ENCODE assay signal across 8 mouse cellular contexts in the genomic region with DNA sequence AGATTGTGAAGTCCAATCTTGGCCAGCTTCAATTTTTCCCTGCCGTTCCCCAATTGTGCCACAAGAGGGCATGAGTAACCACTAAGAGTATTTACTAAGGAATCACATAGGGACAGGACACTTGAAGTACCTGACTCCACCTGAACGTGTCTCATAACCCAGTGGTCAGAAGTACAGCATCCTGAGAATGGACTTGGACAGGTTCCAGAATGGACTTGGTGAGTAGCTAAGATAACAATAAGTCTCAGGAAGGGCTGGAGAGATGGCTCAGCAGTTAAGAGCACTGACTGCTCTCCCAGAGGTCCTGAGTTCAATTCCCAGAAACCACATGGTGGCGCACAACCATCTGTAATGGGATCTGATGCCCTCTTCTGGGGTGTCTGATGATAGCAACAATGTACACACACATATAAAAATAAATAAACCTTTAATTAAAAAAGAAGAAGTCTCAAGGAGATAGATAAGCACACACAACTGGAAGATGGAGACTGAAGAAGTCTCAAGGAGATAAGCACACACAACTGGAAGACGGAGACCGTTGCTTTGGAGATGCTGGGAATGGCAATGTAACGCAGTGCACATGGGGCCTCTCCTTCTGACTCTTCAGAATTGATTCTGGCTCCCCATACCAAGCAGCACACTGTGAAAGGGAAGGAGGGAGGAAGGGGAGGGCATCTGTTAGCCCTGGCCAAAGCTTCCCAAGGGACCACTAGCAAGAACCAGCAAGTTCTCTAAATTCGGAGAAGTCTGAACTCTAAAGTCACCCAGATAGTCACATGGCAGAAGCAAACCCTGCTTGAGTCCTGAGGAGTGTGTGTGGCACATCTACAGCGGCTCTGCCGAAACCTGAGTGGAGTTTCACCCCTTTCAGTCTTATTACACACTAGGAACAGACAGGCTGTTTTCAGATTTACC. TPM values are rescaled to one million over a fixed set of nuclear protein-coding genes. Genes with fewer than 3 reads are reported as not detected.
DNase-seq lines count a peak whose midpoint lies in the region; ATAC-seq and TF ChIP-seq lines count a peak whose summit lies in the region.

No protein-coding gene starts in this region.

- TF ChIP-seq POLR2A in bone marrow, adult 2 months (IDR thresholded peaks at IDR 0.05; ENCODE audit: borderline replicate concordance, control insufficient read depth, low read depth, low read length): no peak

- no peak overlapping the region for H3K27ac ChIP-seq in bone marrow, adult 2 months (ENCODE audit: control insufficient read depth, insufficient read depth, low read depth, low read length, poor library complexity)

- ATAC-seq in erythroblast, adult 5-6 weeks (replicated peaks; ENCODE audit: low FRiP score, poor library complexity, severe bottlenecking): peak; percentile 59
- no peak for ATAC-seq in activated CD4-positive, CD25-positive, alpha-beta regulatory T cell, adult 4 months

- H3K4me1 ChIP-seq in bone marrow, adult 2 months (ENCODE audit: control insufficient read depth, insufficient read depth, low read length): peaks cover 5% of the 10 kb centered on the region; the same call in 1 of the 2 replicates

- 23% methylated on average over 9 of the region's 9 CpGs for WGBS in bone marrow, adult 2 months

- DNase-seq in 3T3-L1 (ENCODE audit: low read depth, low spot score): peak; percentile 90
- DNase-seq in B cell, adult 2 months: peak; percentile 70
- peak; percentile 76 to 82 for DNase-seq in kidney, postnatal 25 days
- DNase-seq in lung, adult 18-20 months: peak; percentile 78 to 83
- DNase-seq in right cerebral cortex, postnatal 10 days (ENCODE audit: low spot score in 2 of 2): peak; percentile 65 to 72

- TF ChIP-seq CTCF in bone marrow, adult 2 months (IDR thresholded peaks at IDR 0.05; ENCODE audit: control insufficient read depth, insufficient read depth, low read length): 0 out of 2 replicates have a peak, but pooled peaks have one; percentile 11

- H3K4me3 ChIP-seq in bone marrow, adult 2 months (replicated peaks; ENCODE audit: control insufficient read depth, low read depth, low read length): no peak overlapping the region

RNA-seq across cellular contexts. Expression of a gene that starts 3.4 kb away (rescaled TPM):
- 70.3 and 159 TPM in 2 replicates for polyA plus RNA-seq in bone marrow, adult 2 months (2011; ENCODE audit: insufficient read depth, insufficient read length, low replicate concordance, missing spikeins)
- 45.1 and 45.2 TPM in 2 replicates for total RNA-seq in erythroblast, adult 5-6 weeks (2015; ENCODE audit: low replicate concordance)
- total RNA-seq in erythroblast, adult 5-6 weeks (2017; ENCODE audit: low replicate concordance): 26.8 and 31.9 TPM in 2 replicates
- polyA plus RNA-seq in activated CD4-positive, CD25-positive, alpha-beta regulatory T cell, adult 4 months (2017; shearing (Covaris generic)): 100 to 1,000 TPM; 139 to 172 TPM

RNA-seq across cellular contexts. Expression of a gene that starts 4.2 kb away (rescaled TPM):
- polyA plus RNA-seq in bone marrow, adult 2 months (2011; ENCODE audit: insufficient read depth, insufficient read length, low replicate concordance, missing spikeins): 3.8 and 4.3 TPM in 2 replicates
- 2.7 and 3.3 TPM in 2 replicates for total RNA-seq in erythroblast, adult 5-6 weeks (2015; ENCODE audit: low replicate concordance)
- total RNA-seq in erythroblast, adult 5-6 weeks (2017; ENCODE audit: low replicate concordance): 0.98 and 2.1 TPM in 2 replicates
- polyA plus RNA-seq in activated CD4-positive, CD25-positive, alpha-beta regulatory T cell, adult 4 months (2017; shearing (Covaris generic)): under 1 TPM in 1 of 2 experiments, not detected in 1; 0.83 TPM

RNA-seq across cellular contexts. Expression of a gene that starts 29.3 kb away (rescaled TPM):
- 8.3 and 12.4 TPM in 2 replicates for polyA plus RNA-seq in bone marrow, adult 2 months (2011; ENCODE audit: insufficient read depth, insufficient read length, low replicate concordance, missing spikeins)
- 3.3 and 7.5 TPM in 2 replicates for total RNA-seq in erythroblast, adult 5-6 weeks (2015; ENCODE audit: low replicate concordance)
- total RNA-seq in erythroblast, adult 5-6 weeks (2017; ENCODE audit: low replicate concordance): 2.6 and 4.4 TPM in 2 replicates
- polyA plus RNA-seq in activated CD4-positive, CD25-positive, alpha-beta regulatory T cell, adult 4 months (2017; shearing (Covaris generic)): 1 to 10 TPM; 6.3 to 9.7 TPM

RNA-seq across cellular contexts. Expression of a gene that starts 30.1 kb away (rescaled TPM):
- polyA plus RNA-seq in bone marrow, adult 2 months (2011; ENCODE audit: insufficient read depth, insufficient read length, low replicate concordance, missing spikeins): 50.3 and 67.0 TPM in 2 replicates
- total RNA-seq in erythroblast, adult 5-6 weeks (2015; ENCODE audit: low replicate concordance): 23.2 and 27.4 TPM in 2 replicates
- total RNA-seq in erythroblast, adult 5-6 weeks (2017; ENCODE audit: low replicate concordance): 17.7 and 28.2 TPM in 2 replicates
- polyA plus RNA-seq in activated CD4-positive, CD25-positive, alpha-beta regulatory T cell, adult 4 months (2017; shearing (Covaris generic)): 10 to 100 TPM; 19.3 to 21.6 TPM

RNA-seq across cellular contexts. Expression of a gene that starts 45.8 kb away (rescaled TPM):
- polyA plus RNA-seq in bone marrow, adult 2 months (2011; ENCODE audit: insufficient read depth, insufficient read length, low replicate concordance, missing spikeins): 13.9 and 27.0 TPM in 2 replicates
- total RNA-seq in erythroblast, adult 5-6 weeks (2015; ENCODE audit: low replicate concordance): 6.1 and 20.6 TPM in 2 replicates
- 6.6 and 7.5 TPM in 2 replicates for total RNA-seq in erythroblast, adult 5-6 weeks (2017; ENCODE audit: low replicate concordance)
- 10 to 100 TPM; 16.9 to 25.5 TPM for polyA plus RNA-seq in activated CD4-positive, CD25-positive, alpha-beta regulatory T cell, adult 4 months (2017; shearing (Covaris generic))
